Mouse (Mus musculus) stomach, postnatal 0 days (tissue): ENCODE measurements around the gene Pold4. TPM values are rescaled to one million over a fixed set of nuclear protein-coding genes. Genes with fewer than 3 reads are reported as not detected.

ENCODE experiments used
- ATAC-seq: fragments of 200-750 bp; cut with Nextera tagmentation; 2 replicates; pipeline ENCODE4 v1.8.0; 2017; ENCODE audit not compliant: low FRiP score, low TSS enrichment
- DNase-seq: peaks from one replicate; pipeline ENCODE4 v3.0.0-alpha.2; 2016; ENCODE audit warnings: low spot score
- H3K27ac ChIP-seq: fragments of 300-500 bp; sonication (generic); replicated peaks from 2 replicates; pipeline ENCODE4 v1.5.1; 2014; ENCODE audit warnings: mild to moderate bottlenecking, control low read depth
- H3K27me3 ChIP-seq: fragments of 300-500 bp; sonication (generic); 2 replicates; pipeline ENCODE4 v1.6.1; 2014; ENCODE audit warnings: low read length; ENCODE audit not compliant: control insufficient read depth, insufficient read depth
- H3K36me3 ChIP-seq: fragments of 300-500 bp; sonication (generic); 2 replicates; pipeline ENCODE4 v1.6.1; 2014; ENCODE audit warnings: low read length, mixed read lengths; ENCODE audit not compliant: control insufficient read depth, insufficient read depth
- H3K4me1 ChIP-seq: fragments of 300-500 bp; sonication (generic); replicated peaks from 2 replicates; pipeline ENCODE4 v1.6.1; 2014; ENCODE audit warnings: antibody characterized with exemption; ENCODE audit not compliant: control insufficient read depth, insufficient read depth
- H3K4me2 ChIP-seq: fragments of 300-500 bp; sonication (generic); replicated peaks from 2 replicates; pipeline ENCODE4 v1.6.1; 2014; ENCODE audit warnings: low read depth, mild to moderate bottlenecking, control low read depth, moderate library complexity
- H3K4me3 ChIP-seq: fragments of 300-500 bp; sonication (generic); 2 replicates; pipeline ENCODE4 v1.5.1; 2014; ENCODE audit warnings: low read depth, low read length, control low read depth
- H3K9ac ChIP-seq: fragments of 300-500 bp; sonication (generic); 2 replicates; pipeline ENCODE4 v1.6.1; 2014; ENCODE audit warnings: mild to moderate bottlenecking, low read length, control low read depth, mixed read lengths
- H3K9me3 ChIP-seq: fragments of 300-500 bp; sonication (generic); 2 replicates; pipeline ENCODE4 v1.6.1; 2016; ENCODE audit warnings: low read length; ENCODE audit not compliant: control insufficient read depth
- CTCF ChIP-seq: IDR thresholded peaks from 2 replicates; pipeline ENCODE4 v1.5.1; 2016; ENCODE audit warnings: antibody characterized with exemption, low read depth, mild to moderate bottlenecking, moderate library complexity
- EP300 ChIP-seq: optimal IDR thresholded peaks from 2 replicates; pipeline ENCODE3; 2016; ENCODE audit warnings: antibody characterized with exemption
- WGBS: fragments of 180-500 bp; shearing (Covaris S2); extraction: QIAGEN DNeasy Blood & Tissue Kit; methylation state at CpG from one replicate; pipeline ENCODE4 v1.1.7; 2014; 5-methylcytosine and 5-hydroxymethylcytosine counted together
- microRNA-seq: library from miRNA; unstranded; fragments of <30 nt; microRNA quantifications from one replicate; pipeline ENCODE4, GENCODE M21; 2016
- polyA plus RNA-seq: library from polyadenylated mRNA; unstranded; fragments of >200 nt; fragmentation: Nextera tagmentation; extraction: Ambion mirVana; gene quantifications from 2 replicates; pipeline ENCODE4 v1.2.1, GENCODE M21; 2015

The Pold4 gene
- polyA plus RNA-seq, 1 experiment from 2014 or later, result 42.8 TPM

DNA sequence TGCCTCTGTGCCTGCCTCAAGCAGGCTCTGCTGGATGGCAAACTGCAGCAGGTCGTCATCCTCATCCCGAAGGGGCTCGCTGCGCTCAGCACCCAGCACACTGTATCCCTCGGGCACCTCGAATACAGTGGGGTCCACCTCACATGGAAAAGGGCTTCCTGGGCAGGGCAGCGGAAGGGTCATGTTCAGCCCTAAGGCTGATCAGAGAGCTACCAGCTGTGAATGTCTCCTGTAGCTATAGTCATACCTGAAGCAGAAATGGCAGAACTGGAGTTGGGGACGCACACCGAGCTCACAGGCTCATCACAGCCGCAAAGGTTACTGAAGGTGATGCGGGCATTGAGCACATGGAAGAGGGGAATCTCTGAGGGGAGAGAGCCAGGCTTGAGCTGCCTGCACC is 39.3 kb downstream of the Pold4 start:
- ATAC-seq (no peak), DNase-seq (no peak)
- Histone ChIP-seq H3K27me3 (no peaks in the 10 kb centered on the region), H3K9me3 (no peaks in the 10 kb centered on the region), H3K36me3 (no peaks in the 10 kb centered on the region), H3K4me1 (no peaks in the 10 kb centered on the region), H3K27ac (no peak overlapping the region), H3K9ac (no peak overlapping the region), H3K4me3 (no peak overlapping the region), H3K4me2 (no peak overlapping the region)
- WGBS, result 96% methylated on average over 11 of the region's 11 CpGs
- TF ChIP-seq CTCF, result no peak
- no peak for TF ChIP-seq EP300

DNA sequence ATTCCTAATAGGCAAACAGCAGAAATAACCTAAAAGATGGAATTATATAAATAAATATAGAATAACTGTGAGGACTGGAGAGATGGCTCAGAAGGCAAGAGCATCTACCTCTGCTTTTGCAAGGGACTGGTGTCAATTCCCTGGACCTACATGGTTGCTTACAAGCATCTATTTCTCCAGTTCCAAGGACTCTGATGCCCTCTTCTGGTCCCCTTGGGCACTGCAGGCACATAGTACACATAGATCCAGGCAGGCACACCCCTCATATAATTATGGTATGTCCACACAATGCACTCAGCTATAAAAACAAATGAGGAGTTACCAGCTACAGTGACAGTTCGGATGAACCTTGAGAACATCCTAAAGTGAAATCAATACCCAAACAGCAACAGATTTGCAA is 47.8 kb downstream of the Pold4 start:
- Histone ChIP-seq H3K27me3 (no peaks in the 10 kb centered on the region), H3K9ac (no peak overlapping the region), H3K4me3 (no peak overlapping the region), H3K36me3 (no peaks in the 10 kb centered on the region), H3K4me2 (no peak overlapping the region), H3K27ac (no peak overlapping the region), H3K9me3 (no peaks in the 10 kb centered on the region), H3K4me1 (no peaks in the 10 kb centered on the region)
- DNase-seq (peak; percentile 50), ATAC-seq (no peak)
- 95% methylated on average over 1 of the region's 1 CpGs for WGBS
- TF ChIP-seq EP300 (no peak), CTCF (peak; percentile 58)

DNA sequence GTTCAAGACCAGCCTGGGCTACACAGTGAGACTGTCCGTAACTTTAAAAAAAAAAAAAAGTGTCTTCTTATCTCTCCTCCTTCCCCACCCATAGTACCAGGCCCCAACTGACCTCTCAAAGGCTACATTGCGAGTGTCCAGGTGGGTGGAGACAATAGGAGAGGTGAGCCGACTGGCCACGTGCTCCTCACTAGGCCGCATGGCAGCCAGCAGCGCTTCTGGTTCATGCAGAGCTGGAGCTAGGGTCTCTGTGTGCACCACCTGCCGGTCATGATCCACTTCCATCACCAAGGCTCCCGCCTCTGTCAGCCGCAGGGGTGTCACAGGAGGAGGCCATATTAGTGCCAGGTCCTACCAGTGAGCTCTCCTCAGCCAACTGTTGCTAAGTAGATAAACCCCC is 48.7 kb downstream of the Pold4 start:
- Histone ChIP-seq H3K36me3 (no peaks in the 10 kb centered on the region), H3K9ac (no peak overlapping the region), H3K4me2 (no peak overlapping the region), H3K4me3 (no peak overlapping the region), H3K27ac (no peak overlapping the region), H3K4me1 (no peaks in the 10 kb centered on the region), H3K9me3 (no peaks in the 10 kb centered on the region), H3K27me3 (no peaks in the 10 kb centered on the region)
- WGBS, result 91% methylated on average over 9 of the region's 9 CpGs
- ATAC-seq (no peak), DNase-seq (no peak)
- no peak for TF ChIP-seq CTCF
- no peak for TF ChIP-seq EP300

DNA sequence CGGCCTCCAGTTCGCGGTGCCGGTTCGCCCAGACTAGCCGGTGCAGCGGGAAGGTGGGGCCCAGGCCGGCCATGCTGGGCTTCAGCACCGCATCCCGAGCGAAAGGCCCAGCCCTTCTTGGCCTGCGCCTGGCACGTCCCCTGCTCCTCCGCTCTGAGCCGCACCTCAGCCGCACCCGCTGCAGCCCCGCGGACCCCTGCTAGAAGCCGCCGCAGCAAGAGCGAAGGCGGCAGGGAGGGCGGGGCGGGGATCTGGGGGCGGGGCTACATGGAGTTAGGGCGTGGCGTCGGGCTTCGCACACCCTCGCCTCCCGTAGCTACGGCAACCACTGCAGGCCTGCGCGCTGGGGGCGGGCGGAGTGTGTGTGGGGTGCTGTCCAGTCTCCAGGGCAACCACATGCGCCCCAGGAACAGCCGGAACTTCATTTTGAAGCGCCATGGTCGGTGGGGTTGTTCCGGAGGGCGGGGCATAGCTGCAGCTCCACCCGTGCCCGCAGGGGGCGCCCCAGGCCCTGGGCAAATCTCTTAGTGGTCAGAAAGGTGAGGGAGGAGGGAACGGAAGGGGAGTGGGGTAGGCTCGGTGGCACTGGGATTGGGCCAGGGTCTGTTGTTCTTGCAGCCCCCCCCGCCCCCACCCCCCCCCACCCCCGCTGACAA is 51.3 kb downstream of the Pold4 start, which contains the start of gene Ankrd13d:
Ankrd13d (minus strand) TSS at position 240 of the 656 bp plus-strand sequence.
- peak; percentile 93 for DNase-seq
- no peak for TF ChIP-seq EP300
- peak; percentile 83 for TF ChIP-seq CTCF
- H3K27ac ChIP-seq, result peak within 1 kb of the TSS; percentile 20; the same call in 1 of the 2 replicates
- peak within 1 kb of the TSS; percentile 65 for H3K9ac ChIP-seq
- no peaks in the 10 kb centered on the region for H3K27me3 ChIP-seq
- H3K9me3 ChIP-seq, result no peaks in the 10 kb centered on the region
- peak; percentile 93 for ATAC-seq
- WGBS, result under 1% methylated on average over 46 of the region's 50 CpGs
- no peaks in the 10 kb centered on the region for H3K4me1 ChIP-seq
- peaks cover 20% of the 10 kb centered on the region for H3K36me3 ChIP-seq
- H3K4me3 ChIP-seq, result peak within 1 kb of the TSS; percentile 60
- H3K4me2 ChIP-seq, result peak within 1 kb of the TSS; percentile 76

Small RNA genes within 50 kb of the gene (microRNA-seq; reads per million reads assigned to microRNA genes)
- gene Gm26115 (not detected), gene Mir6985 (2.6 reads per million)

Other genes with a start within 250 kb of the Pold4 start
- 9.9 TPM in 2 replicates for gene Acy3, start 245.3 kb upstream of the Pold4 start, polyA plus RNA-seq
- 0.05 TPM in 1 of 2 replicates, not detected in the other for gene Tbx10, start 239.1 kb upstream of the Pold4 start, polyA plus RNA-seq
- 39.3 and 40.7 TPM in 2 replicates for gene Nudt8, start 231.3 kb upstream of the Pold4 start, polyA plus RNA-seq
- gene Gm49405, start 231.3 kb upstream of the Pold4 start, polyA plus RNA-seq, result 1.1 and 1.3 TPM in 2 replicates
- gene Doc2g, start 228.6 kb upstream of the Pold4 start, polyA plus RNA-seq, result 1.2 and 1.7 TPM in 2 replicates
- 213 and 216 TPM in 2 replicates for gene Ndufv1, start 219.1 kb upstream of the Pold4 start, polyA plus RNA-seq
- 1,012 and 1,081 TPM in 2 replicates for gene Gstp1, start 193.9 kb upstream of the Pold4 start, polyA plus RNA-seq
- gene Gstp2, start 185.9 kb upstream of the Pold4 start, polyA plus RNA-seq, result 85.2 and 93.1 TPM in 2 replicates
- 7.1 and 9.7 TPM in 2 replicates for gene Gstp3, start 172.3 kb upstream of the Pold4 start, polyA plus RNA-seq
- not detected in 2 replicates for gene Cabp2, start 150.3 kb upstream of the Pold4 start, polyA plus RNA-seq
- gene Cdk2ap2, start 134.7 kb upstream of the Pold4 start, polyA plus RNA-seq, result 129 and 134 TPM in 2 replicates
- gene Pitpnm1, start 131.9 kb upstream of the Pold4 start, polyA plus RNA-seq, result 8.3 and 11.2 TPM in 2 replicates
- gene Aip, start 106.0 kb upstream of the Pold4 start, polyA plus RNA-seq, result 47.0 and 48.0 TPM in 2 replicates
- 0.02 TPM in 1 of 2 replicates, not detected in the other for gene Gpr152, start 92.1 kb upstream of the Pold4 start, polyA plus RNA-seq
- 0.05 TPM in 1 of 2 replicates, not detected in the other for gene Cabp4, start 87.9 kb upstream of the Pold4 start, polyA plus RNA-seq
- gene Coro1b, start 83.3 kb upstream of the Pold4 start, polyA plus RNA-seq, result 127 and 133 TPM in 2 replicates
- gene Ptprcap, start 78.3 kb upstream of the Pold4 start, polyA plus RNA-seq, result 1.1 and 1.3 TPM in 2 replicates
- gene Rps6kb2, start 68.5 kb upstream of the Pold4 start, polyA plus RNA-seq, result 41.1 and 49.3 TPM in 2 replicates
- 1.5 TPM in 2 replicates for gene Carns1, start 56.4 kb upstream of the Pold4 start, polyA plus RNA-seq
- gene Tbc1d10c, start 40.6 kb upstream of the Pold4 start, polyA plus RNA-seq, result 2.3 and 2.9 TPM in 2 replicates
- 497 and 506 TPM in 2 replicates for gene Ppp1ca, start 39.8 kb upstream of the Pold4 start, polyA plus RNA-seq
- 11.0 and 11.3 TPM in 2 replicates for gene Rad9a, start 30.2 kb upstream of the Pold4 start, polyA plus RNA-seq
- 3.2 and 3.6 TPM in 2 replicates for gene Clcf1, start 17.7 kb upstream of the Pold4 start, polyA plus RNA-seq
- not detected in 2 replicates for gene AC109138.7, start 17.5 kb upstream of the Pold4 start, polyA plus RNA-seq
- 36.9 and 41.0 TPM in 2 replicates for gene Ssh3, start 37.3 kb downstream of the Pold4 start, polyA plus RNA-seq
- gene Ankrd13d, start 51.2 kb downstream of the Pold4 start, polyA plus RNA-seq, result 5.0 and 5.2 TPM in 2 replicates
- 19.3 and 25.5 TPM in 2 replicates for gene Grk2, start 74.3 kb downstream of the Pold4 start, polyA plus RNA-seq
- gene Kdm2a, start 166.4 kb downstream of the Pold4 start, polyA plus RNA-seq, result 12.9 and 15.0 TPM in 2 replicates
- 45.5 and 48.0 TPM in 2 replicates for gene Rhod, start 207.5 kb downstream of the Pold4 start, polyA plus RNA-seq
- 1.9 and 2.5 TPM in 2 replicates for gene Syt12, start 245.5 kb downstream of the Pold4 start, polyA plus RNA-seq